Mouse (Mus musculus): ENCODE results near the gene Ifrd2. TPM values are rescaled to one million over a fixed set of nuclear protein-coding genes. Genes with fewer than 3 reads are reported as not detected.
"Not testable (repeated sequence)": the region's sequence is repeated elsewhere in the genome, so short reads cannot be mapped to it uniquely, and the experiment has no call there.

Gene Ifrd2
- total and polyA plus RNA-seq, 2 experiments from 2014 or later, result 6.5 to 8.4 TPM

GRCm38 (mm10) chr9:107570016-107570415, 17.4 kb upstream of the Ifrd2 start:
- no peaks in the 10 kb centered on the region for H3K9me3 ChIP-seq (ENCODE audit: low read length)
- no peak for DNase-seq (ENCODE audit: low spot score)
- peak overlapping the region; percentile 77 for H3K9ac ChIP-seq (replicated peaks; ENCODE audit: low read length, poor library complexity, severe bottlenecking)
- peak overlapping the region; percentile 80; the same call in 1 of the 2 replicates for H3K27ac ChIP-seq (ENCODE audit: low read depth, low read length)
- H3K4me3 ChIP-seq (ENCODE audit: low read depth, low read length), result peak overlapping the region; percentile 76
- peak overlapping the region; percentile 80 for H3K4me2 ChIP-seq (ENCODE audit: low read depth, low read length, poor library complexity, severe bottlenecking)
- ATAC-seq (ENCODE audit: low FRiP score), result no peak
- H3K36me3 ChIP-seq (ENCODE audit: insufficient read depth, low read length), result peaks cover 21% of the 10 kb centered on the region
- no peak for TF ChIP-seq CTCF (IDR thresholded peaks at IDR 0.05)
- no peaks in the 10 kb centered on the region for H3K27me3 ChIP-seq (ENCODE audit: insufficient read depth, low read length)
- H3K4me1 ChIP-seq (ENCODE audit: insufficient read depth, low read length), result peaks cover 20% of the 10 kb centered on the region
- WGBS, result 47% methylated on average over 13 of the region's 13 CpGs

- ATAC-seq (ENCODE audit: low FRiP score) (no peak), DNase-seq (ENCODE audit: low spot score) (no peak)
- Histone ChIP-seq H3K9me3 (ENCODE audit: low read length) (no peaks in the 10 kb centered on the region), H3K27me3 (ENCODE audit: insufficient read depth, low read length) (no peaks in the 10 kb centered on the region), H3K9ac (replicated peaks; ENCODE audit: low read length, poor library complexity, severe bottlenecking) (no peak overlapping the region), H3K27ac (ENCODE audit: low read depth, low read length) (no peak overlapping the region), H3K4me1 (ENCODE audit: insufficient read depth, low read length) (peaks cover 20% of the 10 kb centered on the region), H3K4me2 (ENCODE audit: low read depth, low read length, poor library complexity, severe bottlenecking) (peak overlapping the region; percentile 80; the same call in 1 of the 2 replicates), H3K4me3 (ENCODE audit: low read depth, low read length) (no peak overlapping the region; the same call in 1 of the 2 replicates), H3K36me3 (ENCODE audit: insufficient read depth, low read length) (peaks cover 15% of the 10 kb centered on the region)
- TF ChIP-seq CTCF (IDR thresholded peaks at IDR 0.05), result no peak
- 94% methylated on average over 21 of the region's 21 CpGs for WGBS
Observed at GRCm38 (mm10) chr9:107570845-107571244, 16.6 kb upstream of the Ifrd2 start.

- 93% methylated on average over 22 of the region's 22 CpGs for WGBS
- Histone ChIP-seq H3K9ac (replicated peaks; ENCODE audit: low read length, poor library complexity, severe bottlenecking) (no peak overlapping the region), H3K27me3 (ENCODE audit: insufficient read depth, low read length) (no peaks in the 10 kb centered on the region), H3K9me3 (ENCODE audit: low read length) (no peaks in the 10 kb centered on the region), H3K27ac (ENCODE audit: low read depth, low read length) (no peak overlapping the region), H3K4me3 (ENCODE audit: low read depth, low read length) (no peak overlapping the region), H3K36me3 (ENCODE audit: insufficient read depth, low read length) (peaks cover 15% of the 10 kb centered on the region), H3K4me1 (ENCODE audit: insufficient read depth, low read length) (peaks cover 20% of the 10 kb centered on the region), H3K4me2 (ENCODE audit: low read depth, low read length, poor library complexity, severe bottlenecking) (no peak overlapping the region)
- DNase-seq (ENCODE audit: low spot score) (no peak), ATAC-seq (ENCODE audit: low FRiP score) (no peak)
- no peak for TF ChIP-seq CTCF (IDR thresholded peaks at IDR 0.05)
Observed at GRCm38 (mm10) chr9:107571534-107572326, 15.7 kb upstream of the Ifrd2 start.

- TF ChIP-seq CTCF (IDR thresholded peaks at IDR 0.05), result no peak
- 100% methylated on average over 2 of the region's 2 CpGs for WGBS
Observed at GRCm38 (mm10) chr9:107572327-107572662, 15.1 kb upstream of the Ifrd2 start.

GRCm38 (mm10) chr9:107573774-107574173, 13.7 kb upstream of the Ifrd2 start:
- ATAC-seq (ENCODE audit: low FRiP score); H3K9ac ChIP-seq (replicated peaks; ENCODE audit: low read length, poor library complexity, severe bottlenecking); H3K4me2 ChIP-seq (ENCODE audit: low read depth, low read length, poor library complexity, severe bottlenecking); H3K4me3 ChIP-seq (ENCODE audit: low read depth, low read length); H3K9me3 ChIP-seq (ENCODE audit: low read length); H3K27ac ChIP-seq (ENCODE audit: low read depth, low read length); H3K27me3 ChIP-seq (ENCODE audit: insufficient read depth, low read length); DNase-seq (ENCODE audit: low spot score): not testable (repeated sequence)
- 0 out of 2 replicates have a peak, but pooled peaks have one; percentile 11 for TF ChIP-seq CTCF (IDR thresholded peaks at IDR 0.05)
- Histone ChIP-seq H3K36me3 (ENCODE audit: insufficient read depth, low read length) (peaks cover 15% of the 10 kb centered on the region), H3K4me1 (ENCODE audit: insufficient read depth, low read length) (peaks cover 12% of the 10 kb centered on the region; the same call in 1 of the 2 replicates)
- 84% methylated on average over 6 of the region's 6 CpGs for WGBS

More at GRCm38 (mm10) chr9:107572327-107572662, 15.1 kb upstream of the Ifrd2 start:
- Histone ChIP-seq H3K9ac (replicated peaks; ENCODE audit: low read length, poor library complexity, severe bottlenecking) (no peak overlapping the region), H3K27me3 (ENCODE audit: insufficient read depth, low read length) (no peaks in the 10 kb centered on the region), H3K4me3 (ENCODE audit: low read depth, low read length) (no peak overlapping the region), H3K36me3 (ENCODE audit: insufficient read depth, low read length) (peaks cover 15% of the 10 kb centered on the region), H3K4me1 (ENCODE audit: insufficient read depth, low read length) (peaks cover 20% of the 10 kb centered on the region), H3K27ac (ENCODE audit: low read depth, low read length) (no peak overlapping the region), H3K4me2 (ENCODE audit: low read depth, low read length, poor library complexity, severe bottlenecking) (no peak overlapping the region), H3K9me3 (ENCODE audit: low read length) (no peaks in the 10 kb centered on the region)
- DNase-seq (ENCODE audit: low spot score) (no peak), ATAC-seq (ENCODE audit: low FRiP score) (no peak)

All from midbrain, postnatal 0 days (tissue).